Mouse (Mus musculus) bone marrow macrophage, adult 2 months (primary cell): ENCODE data around the gene Sympk.

Experiments
- CTCF ChIP-seq: IDR thresholded peaks from 2 replicates; pipeline ENCODE4 v1.5.1; 2012; ENCODE audit warnings: low read depth, mild to moderate bottlenecking, low read length, moderate library complexity
- POLR2A ChIP-seq: IDR thresholded peaks from 2 replicates; pipeline ENCODE4 v1.6.1; 2012; ENCODE audit warnings: mild to moderate bottlenecking, low read depth, low read length, borderline replicate concordance

DNA sequence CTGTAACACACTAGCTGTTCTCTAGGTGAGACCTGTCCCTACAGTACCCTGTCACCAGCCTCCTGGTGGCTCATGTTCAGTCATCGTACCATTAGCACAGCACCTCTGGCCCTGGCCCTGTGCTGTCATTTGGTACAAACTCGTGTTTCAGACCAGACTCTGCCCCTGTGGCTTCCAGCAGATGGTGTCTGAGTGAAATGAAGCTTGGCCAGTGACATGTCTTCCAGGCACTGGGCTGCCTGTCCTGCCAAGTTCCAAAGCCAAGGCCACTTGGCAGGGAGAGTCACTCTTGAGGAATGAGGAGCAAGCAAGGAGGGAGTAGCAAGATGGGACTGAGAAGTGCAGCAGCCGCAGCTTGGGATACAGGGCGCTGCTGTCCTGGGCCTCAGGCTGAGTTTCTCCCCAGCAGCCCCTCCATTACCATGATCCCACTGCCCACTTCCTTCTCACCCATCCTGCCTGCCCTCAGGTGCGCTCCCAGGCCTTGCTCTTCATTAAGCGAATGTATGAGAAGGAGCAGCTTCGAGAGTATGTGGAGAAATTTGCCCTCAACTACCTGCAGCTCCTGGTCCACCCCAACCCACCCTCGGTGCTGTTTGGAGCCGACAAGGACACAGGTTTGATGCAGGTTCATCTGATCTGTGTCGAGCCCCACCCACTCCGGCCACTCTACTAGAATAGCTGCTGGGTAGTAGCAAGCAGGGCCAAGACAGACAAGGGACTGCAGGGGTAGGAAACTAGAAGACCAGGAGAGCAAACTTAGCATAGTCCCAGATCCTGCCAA is 22.3 kb downstream of the Sympk start:
- TF ChIP-seq POLR2A: no peak
- no peak for TF ChIP-seq CTCF
